Mouse (Mus musculus) gastrocnemius, adult 18-20 months (tissue): ENCODE results near the gene Serp2. TPM values are rescaled to one million over a fixed set of nuclear protein-coding genes. Genes with fewer than 3 reads are reported as not detected.
A peak's percentile ranks its signal among the peaks of the same experiment; 100 is the strongest.
"Not testable (repeated sequence)": the region's sequence is repeated elsewhere in the genome, so short reads cannot be mapped to it uniquely, and the experiment has no call there.

Source experiments
- DNase-seq: peaks from one replicate; pipeline ENCODE4 v3.0.0; 2021; ENCODE audit warnings: low spot score
- total RNA-seq, 2 experiments: library from RNA; stranded (reverse); gene quantifications; 2 replicates each; pipeline ENCODE4 v1.2.3; 2021

Serp2 gene
- total RNA-seq, 2 experiments from 2014 or later: 0.45 TPM; not detected in 1

DNA sequence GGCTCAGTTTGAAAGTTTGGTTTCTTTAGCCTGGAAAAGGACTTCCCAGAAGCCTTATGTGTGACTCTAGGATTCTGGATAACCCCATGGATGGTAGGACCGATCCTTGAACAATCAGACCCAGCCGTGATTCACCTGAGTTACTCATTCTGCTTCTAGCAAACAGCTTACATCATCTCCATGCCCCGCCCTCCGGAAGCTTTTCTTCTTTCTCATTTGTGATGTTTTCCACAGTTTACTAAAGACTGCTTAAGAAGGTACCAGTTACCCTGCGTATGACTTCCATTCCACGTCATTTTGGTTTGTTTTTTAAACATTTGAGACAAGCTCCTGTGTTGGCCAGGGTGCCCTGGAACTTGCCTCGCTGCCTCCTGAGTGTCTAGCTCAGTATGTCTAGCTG is 13.6 kb upstream of the Serp2 start:
- DNase-seq: no peak

DNA sequence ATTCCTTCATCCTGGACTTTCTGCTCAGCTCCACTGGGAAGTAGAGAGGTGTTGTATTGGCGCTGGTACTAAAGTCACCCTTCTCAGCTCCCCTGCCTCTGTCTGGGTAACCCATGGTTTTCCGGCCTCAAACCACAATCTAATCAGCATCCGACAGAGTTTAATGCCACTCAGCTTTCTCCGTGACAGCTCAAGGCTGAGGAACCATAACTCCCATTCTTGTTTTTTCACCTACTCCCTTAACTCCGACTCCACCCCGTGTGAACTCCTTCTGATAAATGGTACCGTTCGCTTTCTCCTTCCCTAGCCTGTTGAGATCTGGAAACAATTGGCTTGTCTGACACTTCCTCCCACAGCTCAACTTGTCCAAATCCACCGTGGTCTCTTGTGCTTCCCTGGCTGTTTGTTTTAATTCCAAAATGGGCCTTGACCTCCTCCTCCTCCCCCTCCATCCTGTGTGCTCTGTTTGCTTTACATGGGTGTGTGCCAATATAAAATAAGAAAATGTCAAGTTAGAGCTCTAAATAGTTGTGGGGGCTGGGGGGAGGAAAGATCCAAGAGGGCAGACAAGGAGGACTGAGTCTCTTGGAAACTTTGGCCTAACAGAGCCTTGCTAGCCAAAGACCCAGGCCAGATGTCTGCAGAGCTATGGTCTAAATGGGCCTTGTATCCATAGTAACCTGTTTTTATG is 12.7 kb upstream of the Serp2 start:
- DNase-seq: no peak

DNA sequence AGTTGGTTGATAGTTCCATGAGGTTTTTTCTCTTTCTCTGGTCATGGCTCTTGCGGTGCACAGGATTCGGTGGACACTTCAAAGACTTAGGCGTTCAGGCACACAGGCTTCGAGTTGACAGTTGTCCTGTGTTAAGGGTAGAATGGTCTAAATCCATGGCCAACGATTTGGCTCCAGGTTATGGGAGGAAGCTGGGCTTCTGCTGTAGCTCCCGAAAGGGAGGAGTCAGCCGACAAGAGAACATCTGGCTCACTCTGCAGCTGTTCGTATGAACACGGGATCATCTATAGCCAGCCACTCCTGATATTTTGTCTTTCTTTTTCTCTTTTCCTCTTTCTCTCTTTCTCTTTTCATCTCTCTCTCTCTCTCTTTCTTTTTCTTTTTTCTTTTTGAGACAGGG is 11.9 kb upstream of the Serp2 start:
- DNase-seq: no peak

DNA sequence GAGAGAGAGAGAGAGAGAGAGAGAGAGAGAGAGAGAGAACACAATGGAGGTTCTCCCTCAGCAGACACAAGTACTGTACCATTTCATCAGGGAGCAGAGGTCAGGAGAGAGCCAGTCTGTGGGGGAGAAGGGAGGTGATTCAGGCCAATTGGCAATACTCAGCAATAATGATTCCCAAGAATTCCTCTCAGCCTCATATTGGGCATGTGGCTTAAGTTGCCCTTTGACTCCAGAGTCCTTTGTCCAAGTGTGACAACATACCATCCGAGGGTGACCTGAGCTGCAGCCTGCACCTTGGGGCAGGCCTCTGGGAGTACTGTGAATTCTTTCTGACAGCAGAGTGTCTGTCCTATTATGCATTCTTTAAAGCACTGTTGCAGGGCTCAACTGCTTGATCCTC is 10.6 kb upstream of the Serp2 start:
- no peak for DNase-seq

DNA sequence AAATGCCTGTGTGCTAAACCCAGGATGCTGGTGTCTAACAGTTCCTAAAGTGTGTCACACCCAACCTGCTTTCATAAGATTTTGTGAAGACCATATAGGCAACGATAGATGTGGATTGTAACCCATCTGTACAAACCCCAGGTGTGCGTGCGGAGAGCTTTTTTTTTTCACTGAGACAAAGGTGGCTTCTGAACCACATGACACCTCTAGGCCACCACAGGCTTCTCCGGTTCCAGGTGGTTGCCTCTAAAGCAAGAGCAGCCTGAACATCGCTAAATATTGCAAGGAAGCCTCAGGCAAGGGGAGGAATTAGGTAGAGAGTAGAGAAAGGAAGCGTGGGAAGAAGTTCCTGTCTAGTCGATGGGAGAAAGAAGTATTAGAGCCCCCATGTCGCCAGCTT is 10.0 kb upstream of the Serp2 start:
- no peak for DNase-seq

DNA sequence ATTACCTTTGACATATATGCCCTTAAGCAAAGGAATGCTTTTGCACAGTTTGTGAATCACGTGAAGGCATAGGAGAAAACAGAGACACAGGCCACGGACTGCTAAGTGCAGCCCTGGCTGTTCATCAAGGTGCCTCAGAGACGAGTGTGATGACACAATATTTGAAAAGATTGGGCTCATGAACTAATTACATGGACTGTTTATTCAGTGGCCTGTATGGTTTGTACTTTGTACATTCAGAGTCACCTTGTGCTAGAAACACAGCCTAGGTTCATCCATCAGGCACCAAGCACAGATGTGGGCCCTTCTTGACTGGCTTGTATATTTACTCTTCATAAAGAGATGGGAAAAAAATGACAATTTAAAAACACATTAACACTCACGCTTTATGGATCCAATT is 9.5 kb upstream of the Serp2 start:
- no peak for DNase-seq

DNA sequence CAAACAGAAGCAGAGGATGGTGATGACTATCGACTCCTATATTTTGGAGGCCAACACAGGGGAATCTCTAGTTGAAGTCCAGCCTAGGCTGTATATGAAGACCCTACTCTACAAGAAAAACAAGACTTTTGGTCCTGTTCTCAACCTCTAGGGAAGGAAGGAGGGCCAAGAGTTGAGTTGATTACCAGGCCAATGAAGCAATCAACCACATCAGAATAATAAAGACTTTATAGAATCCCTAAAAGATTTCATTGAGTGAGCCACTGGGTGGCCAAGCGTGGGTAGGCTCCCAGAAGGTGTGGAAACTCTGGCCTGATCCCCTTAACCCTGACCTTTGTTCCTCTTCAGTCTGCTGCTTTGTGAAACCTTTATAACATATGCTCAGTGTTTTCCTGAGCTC is 2.5 kb upstream of the Serp2 start:
- DNase-seq: no peak

DNA sequence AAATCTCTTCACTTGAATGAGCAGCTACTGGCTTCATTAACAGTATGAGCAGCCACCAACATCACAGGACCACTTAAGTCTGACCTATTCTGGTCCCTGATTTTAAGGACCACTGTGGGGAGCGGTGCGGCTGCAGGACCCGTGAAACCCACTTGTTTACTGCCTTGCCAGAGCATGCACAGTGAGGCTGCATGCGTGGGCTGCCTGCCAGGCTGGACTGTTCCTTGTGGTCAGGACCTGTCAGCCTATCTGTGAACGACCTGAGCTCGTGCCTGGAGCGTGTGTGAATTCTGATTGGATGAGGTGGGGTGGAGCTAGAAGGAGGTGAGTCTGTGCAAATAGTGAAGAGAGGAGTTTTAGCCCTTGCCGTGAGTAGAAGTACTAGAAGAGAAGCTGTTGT is 1.5 kb upstream of the Serp2 start:
- not testable (repeated sequence) for DNase-seq

DNA sequence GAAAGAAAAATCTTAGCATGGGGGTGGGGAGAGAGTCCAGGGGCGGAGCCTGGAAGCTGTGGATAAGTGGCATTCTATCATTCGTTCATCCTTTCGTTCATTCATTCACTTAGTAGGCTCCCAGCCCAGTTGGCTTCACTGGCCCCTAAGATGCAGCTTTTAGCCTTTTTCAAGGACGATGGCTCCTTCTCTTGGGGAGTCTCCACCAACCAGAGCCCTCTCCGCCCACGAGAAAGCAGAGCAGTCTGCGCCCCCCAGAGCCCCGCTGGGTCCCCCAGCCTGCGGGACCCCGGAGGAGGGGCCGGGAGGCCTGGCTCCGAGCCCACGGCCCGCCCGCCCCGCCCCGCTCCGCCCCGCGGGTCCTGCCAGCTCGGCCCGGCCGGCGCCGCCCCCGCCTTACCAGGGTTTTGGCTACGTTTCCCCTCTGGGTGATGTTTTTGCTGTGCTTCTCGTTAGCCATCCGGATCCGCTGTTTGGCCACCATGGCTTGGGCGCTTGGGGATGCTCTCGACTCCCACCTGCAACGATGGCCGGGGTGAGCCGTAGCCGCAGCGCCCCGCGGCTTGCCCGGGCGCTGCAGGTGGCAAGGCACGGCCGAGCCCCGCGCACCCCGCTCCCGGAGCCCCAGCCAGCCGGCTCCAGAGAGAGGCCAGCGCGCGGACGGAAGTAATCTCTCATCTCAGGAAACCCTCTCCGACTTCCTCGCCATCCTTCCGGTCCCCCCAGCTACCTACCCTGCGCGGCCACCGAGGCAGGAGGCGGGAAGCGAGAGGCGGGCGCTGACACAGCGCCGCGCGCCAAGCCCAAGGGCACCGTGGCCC is 448 bp downstream of the Serp2 start:
- DNase-seq: peak; percentile 48

DNA sequence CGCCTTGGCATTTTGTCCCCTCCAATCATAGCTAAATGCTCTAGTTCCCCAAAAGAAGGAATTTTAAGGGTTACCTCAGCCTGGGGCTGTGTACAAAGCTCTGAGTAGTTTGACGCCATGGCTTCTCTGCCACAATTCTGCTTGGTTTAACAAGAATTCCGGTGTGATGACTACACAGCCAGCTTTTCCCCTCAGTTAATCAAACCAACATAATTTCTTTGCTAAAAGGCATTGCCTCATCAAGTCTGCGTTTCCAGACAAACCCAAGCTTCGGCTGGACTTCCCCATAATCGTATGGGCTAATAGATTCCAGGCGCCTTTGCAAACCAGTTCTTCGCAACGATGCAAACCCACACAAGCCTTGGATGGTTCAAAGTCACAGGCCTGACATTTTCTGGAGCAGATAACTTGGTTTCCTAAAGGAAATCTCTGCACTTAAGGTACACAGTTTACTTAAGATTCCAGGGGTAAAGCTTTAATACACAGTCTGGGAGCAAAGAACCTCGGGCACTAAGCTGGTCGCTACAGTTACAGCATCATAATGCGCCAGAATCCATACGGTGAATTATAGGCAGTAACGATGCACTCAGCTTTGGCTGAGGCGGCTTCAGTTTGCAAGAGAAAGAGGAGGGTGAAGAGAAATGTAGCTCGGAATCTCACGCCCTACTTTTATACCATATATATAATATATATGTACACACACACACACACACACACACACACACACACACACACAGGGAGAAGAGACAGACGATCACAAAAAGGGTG is 1.2 kb downstream of the Serp2 start:
- DNase-seq: no peak

DNA sequence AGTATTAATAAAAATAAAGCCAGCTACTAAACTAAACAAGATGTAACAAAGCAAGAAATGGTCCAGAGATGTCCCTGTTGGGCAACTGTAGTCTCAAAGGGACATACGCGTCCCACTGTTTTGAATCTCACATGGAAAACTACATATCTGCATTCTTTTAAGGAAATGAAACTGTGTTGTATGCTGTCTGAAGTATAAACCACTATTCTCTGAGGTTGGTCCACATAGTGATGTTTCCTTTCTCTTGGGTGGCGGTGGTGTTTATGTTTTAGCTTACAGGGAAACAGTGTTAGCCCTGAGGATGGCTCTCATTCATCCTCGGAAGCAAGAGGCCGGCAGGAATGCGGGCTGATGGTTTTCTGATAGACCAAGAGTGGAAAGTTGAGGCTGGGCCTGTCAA is 12.6 kb downstream of the Serp2 start:
- no peak for DNase-seq

DNA sequence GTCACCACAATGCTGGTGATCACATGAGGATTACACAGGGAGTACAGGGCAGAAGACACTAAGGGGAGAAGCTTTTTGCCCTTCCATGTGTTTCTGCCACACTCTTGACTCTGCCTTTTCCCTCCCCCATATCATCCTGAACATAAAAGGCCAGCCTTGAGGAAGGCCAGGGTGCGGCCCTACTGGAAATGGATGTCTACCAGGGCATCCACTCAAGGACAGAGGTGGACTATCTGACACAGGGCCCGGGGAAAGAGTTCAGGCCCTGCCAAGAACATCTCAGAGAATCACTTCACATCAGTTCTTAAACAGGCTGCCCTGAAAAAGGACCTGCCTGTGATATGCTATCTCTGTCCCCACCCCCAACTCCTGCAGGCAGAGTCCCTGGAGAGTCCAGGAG is 15.3 kb downstream of the Serp2 start:
- DNase-seq: no peak

DNA sequence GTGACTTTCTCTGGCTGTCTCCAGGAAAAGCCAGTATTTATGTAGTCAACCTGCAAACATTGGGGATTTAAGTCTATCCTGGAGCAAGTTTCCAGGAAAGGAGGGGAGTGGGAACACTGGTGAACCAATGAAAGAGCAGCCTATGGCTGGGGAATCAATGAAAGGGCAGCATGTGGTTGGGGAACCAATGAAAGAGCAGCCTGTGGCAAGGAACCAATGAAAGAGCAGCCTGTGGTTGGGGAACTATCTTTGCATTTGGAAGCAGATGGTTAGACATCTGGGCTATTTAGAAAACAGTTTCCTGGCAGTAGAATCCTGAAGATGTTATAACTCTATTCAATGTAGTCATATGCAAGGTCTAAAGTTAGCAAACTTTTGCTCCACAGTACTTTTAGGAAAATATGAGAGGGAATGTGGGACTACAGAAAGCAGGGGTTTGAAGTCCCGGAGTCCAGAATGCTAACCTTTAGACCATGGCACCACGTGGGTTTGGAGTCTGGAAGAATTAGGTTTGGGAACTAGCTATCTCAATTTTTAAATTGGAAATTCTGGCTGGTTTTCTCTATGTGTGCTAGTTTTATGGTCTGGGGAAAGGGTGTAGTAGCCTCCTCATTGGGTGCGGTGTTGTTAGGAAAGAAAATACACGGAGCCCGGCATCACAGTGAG is 16.6 kb downstream of the Serp2 start:
- DNase-seq: no peak

DNA sequence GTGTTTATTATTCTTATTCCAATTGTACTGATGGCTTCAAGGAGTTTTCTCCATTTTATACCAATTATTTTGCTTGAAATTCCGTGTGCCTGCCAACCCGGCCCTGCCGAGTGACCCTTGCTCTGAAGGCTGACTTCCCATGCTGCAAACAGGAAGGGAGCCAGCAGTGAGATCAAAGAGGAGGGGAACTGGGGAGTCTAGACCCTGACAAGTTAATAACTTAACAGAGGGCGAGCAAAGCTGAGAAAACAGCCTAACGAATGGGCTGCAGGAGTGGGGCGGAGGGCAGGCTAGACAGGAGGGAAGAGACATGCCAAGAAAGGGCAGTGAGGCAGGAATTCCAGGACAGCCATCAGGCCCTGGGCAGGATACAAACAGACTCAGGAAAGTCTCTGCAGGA is 19.8 kb downstream of the Serp2 start:
- DNase-seq: no peak

DNA sequence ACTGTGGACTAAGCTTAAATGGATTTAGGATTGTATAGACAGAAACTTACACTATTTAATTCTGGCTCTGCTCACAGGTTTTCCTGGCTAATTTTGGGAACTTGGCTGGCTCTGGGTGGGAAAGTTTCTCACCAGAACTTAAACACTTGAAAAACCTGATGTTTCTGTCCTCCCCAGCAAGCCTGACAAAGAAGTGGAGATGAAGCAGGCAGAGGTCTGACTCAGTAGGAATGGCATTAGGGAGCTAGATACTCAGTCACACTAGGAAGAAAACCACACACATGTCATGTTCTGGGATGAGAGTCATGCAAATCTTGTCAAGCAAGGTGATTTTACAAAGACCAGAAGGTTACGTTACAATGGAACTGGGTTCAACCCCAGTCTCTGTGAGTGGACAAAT is 21.6 kb downstream of the Serp2 start:
- no peak for DNase-seq

DNA sequence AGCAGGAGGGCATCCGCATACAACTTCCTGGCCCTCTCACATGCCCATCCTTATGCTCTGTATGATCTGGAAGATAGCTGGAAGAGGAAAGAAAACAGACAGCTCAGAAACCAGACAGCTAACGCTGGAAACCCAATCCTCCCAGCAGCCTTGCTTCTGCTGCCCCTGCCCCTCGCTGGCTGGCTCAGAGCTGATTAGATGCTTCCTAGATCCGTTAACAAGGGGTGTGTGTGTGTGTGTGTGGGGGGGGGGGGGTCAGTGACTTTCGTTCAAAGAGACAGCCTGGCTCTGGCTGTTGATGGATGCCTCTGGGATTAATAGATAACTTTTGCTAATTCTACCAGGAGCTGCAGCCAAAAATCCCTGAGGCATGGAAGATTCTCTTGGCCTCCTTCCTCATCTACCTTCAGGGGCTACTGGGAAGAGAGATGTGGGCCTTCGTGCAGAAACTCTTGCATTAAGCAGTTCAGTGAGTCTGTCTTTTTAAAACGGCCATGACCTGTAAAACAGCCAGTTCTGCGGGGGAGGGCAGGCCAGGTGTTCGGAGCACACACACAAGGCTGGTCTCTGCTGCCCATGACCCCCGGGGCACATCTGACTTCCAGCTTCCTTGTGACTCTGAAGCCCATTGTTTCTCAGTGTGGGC is 23.4 kb downstream of the Serp2 start:
- DNase-seq: no peak

DNA sequence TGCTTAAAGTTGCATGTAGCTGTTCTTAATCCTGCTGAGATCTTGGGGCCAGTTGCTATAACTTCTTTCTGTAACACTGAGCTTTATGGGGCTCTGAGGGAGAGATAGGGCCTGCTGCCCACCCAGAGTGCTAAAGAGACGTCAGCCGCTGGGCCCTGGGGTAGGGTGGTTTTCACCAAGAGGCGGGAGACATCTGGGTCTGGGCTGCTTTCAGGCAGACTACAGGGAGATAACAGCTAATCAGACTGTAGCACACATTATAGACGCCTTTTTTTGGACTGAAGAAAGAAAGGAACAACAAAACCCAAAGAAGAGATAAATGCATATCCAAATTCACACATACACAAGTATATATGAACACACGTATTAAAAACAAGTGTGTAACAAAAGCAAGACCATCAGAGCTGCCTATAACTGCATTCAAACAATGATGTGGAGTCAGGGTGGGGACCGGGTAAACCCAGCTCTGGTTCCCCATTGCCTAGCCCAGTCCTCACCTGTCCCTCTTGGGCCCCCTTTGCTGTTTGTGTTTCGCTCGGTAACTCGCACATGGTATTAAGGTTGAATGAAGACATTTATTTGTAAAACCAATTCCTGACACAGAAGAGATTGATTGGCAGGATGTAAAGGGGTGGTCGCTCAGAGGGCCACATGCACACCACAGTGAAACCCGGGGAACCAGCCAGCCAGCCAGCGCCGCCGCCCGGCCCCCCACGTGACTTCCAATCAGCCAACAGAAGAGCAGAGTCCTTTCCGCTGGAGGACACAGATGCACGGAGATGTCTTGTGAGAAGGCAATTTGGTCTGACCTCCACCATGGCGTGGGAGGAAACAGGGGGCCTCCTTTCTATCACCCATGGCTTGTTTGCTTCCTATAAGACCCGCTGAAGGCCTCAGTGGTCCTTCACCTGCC is 24.2 kb downstream of the Serp2 start:
- no peak for DNase-seq

DNA sequence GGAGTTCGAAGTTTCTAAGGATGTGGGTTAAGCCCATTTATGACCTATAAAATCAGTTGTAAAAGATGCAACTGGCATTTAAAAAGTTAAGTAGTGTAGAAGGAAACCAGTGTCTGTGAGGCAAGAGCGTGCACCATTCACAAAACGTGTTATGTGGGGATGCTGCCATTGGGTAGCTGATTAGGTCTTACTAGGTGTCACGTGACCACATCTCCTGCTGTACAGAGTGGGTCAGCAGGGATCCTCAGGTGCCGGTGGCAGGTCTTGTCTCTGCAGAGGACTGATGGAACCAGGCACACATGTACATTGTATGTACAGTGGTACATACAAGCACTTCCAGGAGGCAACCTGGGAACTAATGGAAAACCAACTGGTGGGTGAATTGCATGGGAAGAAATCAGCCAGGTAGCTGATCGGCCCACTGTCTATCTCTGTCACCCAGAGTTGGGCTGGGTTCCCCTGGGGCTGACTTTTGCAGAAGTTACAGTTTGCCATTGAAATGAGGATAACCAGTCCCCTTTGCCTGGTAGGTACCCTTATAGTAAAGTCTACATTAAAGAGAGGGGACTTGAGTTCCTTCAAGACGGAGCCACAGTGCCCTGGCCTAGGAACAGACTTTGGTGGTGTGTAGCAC is 25.5 kb downstream of the Serp2 start:
- DNase-seq: no peak

DNA sequence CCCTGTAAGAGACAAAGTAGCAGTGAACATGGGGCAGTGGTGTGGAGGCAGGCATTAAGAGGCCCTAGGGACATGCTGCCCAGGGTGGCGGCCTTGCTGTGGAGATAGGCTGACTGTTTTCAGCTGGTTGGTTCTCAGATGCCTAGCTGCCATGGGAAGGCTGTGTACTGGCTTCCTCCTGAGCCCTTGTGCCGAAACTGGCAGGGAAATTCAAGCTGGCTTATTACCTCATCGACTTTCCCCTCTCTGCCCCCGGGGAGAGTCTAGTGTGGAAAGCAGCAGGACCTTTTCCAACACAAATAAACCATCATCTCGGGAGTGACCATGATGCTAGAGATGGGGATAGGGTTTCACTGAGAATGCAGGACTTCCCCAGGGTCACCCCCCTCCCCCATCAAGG is 28.0 kb downstream of the Serp2 start:
- DNase-seq: peak; percentile 68
